Mouse (Mus musculus): ENCODE data around the gene Gm11084. TPM values are rescaled to one million over a fixed set of nuclear protein-coding genes. Genes with fewer than 3 reads are reported as not detected.

Gene Gm11084
- not detected for polyA plus RNA-seq (2015; fragmentation: Illumina TruSeq; extraction: RNeasy Lipid Tissue Mini Kit (QIAGEN cat#74804); ENCODE audit: insufficient read depth, low read depth, low replicate concordance)

GRCm38 (mm10) chr2:72986616-72987015 lies at the start of gene Gm11084:
TSS of gene Gm11084 (minus strand) at chr2:72986716.

GRCm38 (mm10) chr2:72980337-72981074 lies 6.0 kb downstream of the Gm11084 start, which contains the start of gene Sp3:
TSS of gene Sp3 (minus strand) at chr2:72980446.

Other genes starting within 250 kb of the Gm11084 start
- 6.5 TPM for gene Sp3, start 6.3 kb downstream of the Gm11084 start, polyA plus RNA-seq (2015; fragmentation: Illumina TruSeq; extraction: RNeasy Lipid Tissue Mini Kit (QIAGEN cat#74804); ENCODE audit: insufficient read depth, low read depth, low replicate concordance)
- gene Ola1, start 232.2 kb upstream of the Gm11084 start, polyA plus RNA-seq (2015; fragmentation: Illumina TruSeq; extraction: RNeasy Lipid Tissue Mini Kit (QIAGEN cat#74804); ENCODE audit: insufficient read depth, low read depth, low replicate concordance) = 8.9 TPM